Mouse (Mus musculus) forebrain, embryonic 15.5 days (tissue): ENCODE data around the gene Emsy. TPM values are rescaled to one million over a fixed set of nuclear protein-coding genes. Genes with fewer than 3 reads are reported as not detected.
A peak's percentile ranks its signal among the peaks of the same experiment; 100 is the strongest.

Source experiments
- ATAC-seq: fragments of 200-750 bp; cut with Nextera tagmentation; replicated peaks from 2 replicates; pipeline ENCODE4 v1.8.0; 2017; ENCODE audit warnings: mild to moderate bottlenecking, moderate TSS enrichment, moderate library complexity
- H3K27ac ChIP-seq: fragments of 300-500 bp; sonication (generic); replicated peaks from 2 replicates; pipeline ENCODE4 v1.5.1; 2015; ENCODE audit warnings: mild to moderate bottlenecking, inconsistent platforms
- H3K27me3 ChIP-seq: fragments of 300-500 bp; sonication (generic); 2 replicates; pipeline ENCODE4 v1.6.1; 2015; ENCODE audit warnings: inconsistent platforms
- H3K36me3 ChIP-seq: fragments of 300-500 bp; sonication (generic); 2 replicates; pipeline ENCODE4 v1.6.1; 2015; ENCODE audit warnings: mild to moderate bottlenecking, inconsistent platforms
- H3K4me1 ChIP-seq: fragments of 300-500 bp; sonication (generic); 2 replicates; pipeline ENCODE4 v1.6.1; 2015; ENCODE audit warnings: inconsistent platforms
- H3K4me2 ChIP-seq: fragments of 300-500 bp; sonication (generic); replicated peaks from 2 replicates; pipeline ENCODE4 v1.6.1; 2015; ENCODE audit warnings: mild to moderate bottlenecking, inconsistent platforms
- H3K4me3 ChIP-seq: fragments of 300-500 bp; sonication (generic); 2 replicates; pipeline ENCODE4 v1.5.1; 2015; ENCODE audit warnings: mild to moderate bottlenecking, inconsistent platforms
- H3K9ac ChIP-seq: fragments of 300-500 bp; sonication (generic); replicated peaks from 2 replicates; pipeline ENCODE4 v1.6.1; 2015; ENCODE audit warnings: mild to moderate bottlenecking, inconsistent platforms
- H3K9me3 ChIP-seq: fragments of 300-500 bp; sonication (generic); 2 replicates; pipeline ENCODE4 v1.6.1; 2016; ENCODE audit warnings: inconsistent platforms
- WGBS: fragments of 180-500 bp; shearing (Covaris S2); methylation state at CpG from one replicate; pipeline ENCODE4 v1.1.7; 2015; ENCODE audit warnings: mixed read lengths; 5-methylcytosine and 5-hydroxymethylcytosine counted together
- polyA plus RNA-seq: library from polyadenylated mRNA; unstranded; fragments of >200 nt; fragmentation: Nextera tagmentation; extraction: Ambion mirVana; gene quantifications from 2 replicates; pipeline ENCODE4 v1.2.1, GENCODE M21; 2015

Gene Emsy
- 35.3 and 40.2 TPM in 2 replicates for polyA plus RNA-seq

GRCm38 (mm10) chr7:98656531-98657221, at the start of gene Emsy:
Gene Emsy, minus strand, starts transcription at chr7:98656783.
- Histone ChIP-seq H3K27me3 (no peaks in the 10 kb centered on the region), H3K4me1 (peaks cover 42% of the 10 kb centered on the region), H3K27ac (peak within 1 kb of the TSS; percentile 97), H3K9me3 (no peaks in the 10 kb centered on the region), H3K9ac (peak within 1 kb of the TSS; percentile 82), H3K4me2 (peak within 1 kb of the TSS; percentile 71), H3K36me3 (peaks cover 17% of the 10 kb centered on the region), H3K4me3 (peak within 1 kb of the TSS; percentile 85)
- ATAC-seq, result peak; percentile 98
- under 1% methylated on average over 42 of the region's 42 CpGs for WGBS

GRCm38 (mm10) chr7:98704276-98704675, 47.7 kb upstream of the Emsy start:
- WGBS, result 57% methylated on average over 5 of the region's 5 CpGs
- H3K4me2 ChIP-seq, result peak overlapping the region; percentile 46
- no peak for ATAC-seq

GRCm38 (mm10) chr7:98703365-98703881, 46.8 kb upstream of the Emsy start:
- ATAC-seq, result peak; percentile 49

More at GRCm38 (mm10) chr7:98704276-98704675, 47.7 kb upstream of the Emsy start:
- Histone ChIP-seq H3K9me3 (no peaks in the 10 kb centered on the region), H3K27ac (no peak overlapping the region), H3K4me1 (peaks cover 26% of the 10 kb centered on the region), H3K9ac (peak overlapping the region; percentile 87; the same call in 1 of the 2 replicates), H3K27me3 (no peaks in the 10 kb centered on the region), H3K36me3 (no peaks in the 10 kb centered on the region), H3K4me3 (peak overlapping the region; percentile 89)

DNA sequence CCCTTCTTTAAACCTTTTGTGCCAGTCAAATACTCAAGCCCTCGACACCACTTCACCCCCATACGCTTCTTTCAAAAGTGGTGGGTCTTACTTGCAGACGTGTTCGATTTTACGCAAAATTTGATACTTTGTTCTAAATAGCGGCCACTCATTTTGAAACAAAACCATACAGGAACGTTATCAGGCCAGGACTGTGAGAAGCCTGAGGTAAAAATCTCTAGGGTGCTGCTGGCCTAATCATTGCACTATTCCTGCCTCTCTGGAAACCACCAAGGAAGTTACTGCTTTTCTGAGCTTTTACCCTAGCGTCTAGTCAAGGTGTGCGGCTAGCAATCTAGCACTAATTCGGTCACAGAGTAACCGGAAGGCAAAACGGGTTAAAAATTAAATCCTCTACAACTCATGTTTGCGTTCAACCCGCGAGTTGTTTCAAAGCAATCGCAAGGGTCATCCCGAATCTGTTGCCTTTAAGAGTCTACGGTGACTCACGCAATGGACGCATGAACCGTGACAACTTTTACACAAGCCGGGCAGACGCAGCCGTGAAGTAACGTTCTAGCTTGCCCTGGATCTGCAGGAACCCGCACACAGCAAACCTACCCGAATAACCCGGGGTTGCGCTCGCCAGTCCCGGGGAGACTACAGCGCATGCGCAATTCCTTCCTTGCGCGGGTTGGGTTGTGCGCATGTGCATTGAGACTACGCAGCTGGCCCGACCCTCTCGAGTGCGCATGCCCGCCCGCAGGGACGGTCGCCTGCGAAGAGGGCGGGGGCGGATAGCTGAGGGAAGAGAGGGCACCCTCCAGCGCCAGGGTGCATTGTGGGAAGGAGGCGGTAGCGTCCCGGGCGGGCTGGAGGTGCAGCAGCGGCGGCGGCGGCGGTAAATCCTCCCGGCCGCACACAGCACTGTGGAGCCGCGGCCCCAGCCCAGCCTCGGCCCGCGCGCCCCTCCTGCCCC, 46.0 kb upstream of the Emsy start, which contains the start of gene Thap12:
TSS of gene Thap12 (plus strand) at position 821 of the 958 bp plus-strand sequence.
- Histone ChIP-seq H3K9me3 (no peaks in the 10 kb centered on the region), H3K4me1 (peaks cover 26% of the 10 kb centered on the region), H3K27ac (peak within 1 kb of the TSS; percentile 79), H3K9ac (peak within 1 kb of the TSS; percentile 87), H3K4me3 (peak within 1 kb of the TSS; percentile 89), H3K36me3 (no peaks in the 10 kb centered on the region), H3K4me2 (peak within 1 kb of the TSS; percentile 60), H3K27me3 (no peaks in the 10 kb centered on the region)
- ATAC-seq, result peak; percentile 99
- WGBS, result 1% methylated on average over 61 of the region's 65 CpGs

More at GRCm38 (mm10) chr7:98703365-98703881, 46.8 kb upstream of the Emsy start:
- Histone ChIP-seq H3K27ac (peak overlapping the region; percentile 78), H3K4me2 (peak overlapping the region; percentile 46), H3K4me1 (peaks cover 26% of the 10 kb centered on the region), H3K27me3 (no peaks in the 10 kb centered on the region), H3K9me3 (no peaks in the 10 kb centered on the region), H3K36me3 (no peaks in the 10 kb centered on the region), H3K4me3 (peak overlapping the region; percentile 89), H3K9ac (peak overlapping the region; percentile 87)
- WGBS, result under 1% methylated on average over 33 of the region's 38 CpGs

- Histone ChIP-seq H3K27ac (no peak overlapping the region), H3K4me3 (peak overlapping the region; percentile 89), H3K4me1 (peaks cover 26% of the 10 kb centered on the region), H3K9me3 (no peaks in the 10 kb centered on the region), H3K27me3 (no peaks in the 10 kb centered on the region), H3K36me3 (no peaks in the 10 kb centered on the region), H3K4me2 (peak overlapping the region; percentile 60), H3K9ac (peak overlapping the region; percentile 59; the same call in 1 of the 2 replicates)
- WGBS, result 55% methylated on average over 7 of the region's 7 CpGs
- ATAC-seq, result no peak
Measured at GRCm38 (mm10) chr7:98701771-98702170, 45.2 kb upstream of the Emsy start.

GRCm38 (mm10) chr7:98698590-98698989, 42.0 kb upstream of the Emsy start:
- 93% methylated on average over 4 of the region's 4 CpGs for WGBS
- Histone ChIP-seq H3K27me3 (no peaks in the 10 kb centered on the region), H3K4me1 (peaks cover 8% of the 10 kb centered on the region), H3K9ac (no peak overlapping the region), H3K9me3 (no peaks in the 10 kb centered on the region), H3K4me3 (no peak overlapping the region), H3K27ac (no peak overlapping the region), H3K4me2 (no peak overlapping the region), H3K36me3 (no peaks in the 10 kb centered on the region)
- ATAC-seq, result no peak

GRCm38 (mm10) chr7:98698041-98698440, 41.5 kb upstream of the Emsy start:
- no peak overlapping the region for H3K27ac ChIP-seq
- no peak for ATAC-seq
- no peak overlapping the region for H3K4me3 ChIP-seq
- no peaks in the 10 kb centered on the region for H3K27me3 ChIP-seq
- 64% methylated on average over 5 of the region's 5 CpGs for WGBS
- H3K9ac ChIP-seq, result no peak overlapping the region
- no peak overlapping the region for H3K4me2 ChIP-seq
- peaks cover 10% of the 10 kb centered on the region for H3K4me1 ChIP-seq
- H3K36me3 ChIP-seq, result no peaks in the 10 kb centered on the region
- no peaks in the 10 kb centered on the region for H3K9me3 ChIP-seq

DNA sequence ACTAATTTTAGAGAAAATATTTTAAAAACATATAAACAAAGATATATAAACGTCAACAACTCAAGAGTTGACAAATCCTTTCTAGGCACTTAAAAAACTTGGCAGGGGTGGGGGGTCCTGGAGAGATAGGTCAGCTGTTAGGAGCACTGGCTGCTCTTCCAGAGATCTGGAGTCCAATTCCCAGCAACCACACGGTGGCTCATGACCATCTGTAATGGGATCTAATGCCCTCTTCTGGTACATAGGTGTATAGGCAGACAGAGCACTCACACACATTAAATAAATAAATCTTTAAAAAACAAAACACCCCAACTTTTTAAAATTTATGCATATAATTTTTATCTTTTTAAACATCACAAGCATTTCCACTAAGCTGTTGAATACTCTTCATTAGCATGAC, 40.9 kb upstream of the Emsy start:
- ATAC-seq, result no peak
- H3K4me3 ChIP-seq, result no peak overlapping the region
- no peaks in the 10 kb centered on the region for H3K27me3 ChIP-seq
- no peak overlapping the region for H3K27ac ChIP-seq
- WGBS, result 6% methylated on average over 2 of the region's 2 CpGs
- no peaks in the 10 kb centered on the region for H3K36me3 ChIP-seq
- H3K9ac ChIP-seq, result no peak overlapping the region
- H3K4me1 ChIP-seq, result peaks cover 12% of the 10 kb centered on the region
- no peaks in the 10 kb centered on the region for H3K9me3 ChIP-seq
- no peak overlapping the region for H3K4me2 ChIP-seq

DNA sequence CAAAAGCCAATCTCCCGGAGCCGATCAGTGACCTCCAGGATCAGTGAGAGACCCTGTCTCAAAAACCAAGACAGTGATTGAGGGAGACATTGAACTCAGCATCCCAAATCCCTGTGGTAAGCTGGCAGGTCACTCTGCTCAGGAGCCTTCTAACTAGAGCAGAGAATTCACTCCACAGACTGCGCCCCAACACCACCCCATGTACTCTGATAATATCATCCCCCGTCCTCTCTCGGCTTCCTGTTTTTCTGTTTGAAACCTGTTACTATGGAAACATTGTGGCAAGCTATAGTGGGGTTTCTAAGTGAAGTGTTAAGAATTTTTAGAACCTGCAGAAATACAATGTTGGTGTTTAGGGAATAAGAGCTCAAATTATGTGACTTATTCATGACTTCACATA, 37.5 kb upstream of the Emsy start:
- no peak overlapping the region for H3K27ac ChIP-seq
- 77% methylated on average over 5 of the region's 5 CpGs for WGBS
- H3K36me3 ChIP-seq, result no peaks in the 10 kb centered on the region
- peaks cover 5% of the 10 kb centered on the region for H3K4me1 ChIP-seq
- H3K9ac ChIP-seq, result no peak overlapping the region
- ATAC-seq, result no peak
- no peak overlapping the region for H3K4me2 ChIP-seq
- H3K27me3 ChIP-seq, result no peaks in the 10 kb centered on the region
- H3K9me3 ChIP-seq, result no peaks in the 10 kb centered on the region
- H3K4me3 ChIP-seq, result no peak overlapping the region

DNA sequence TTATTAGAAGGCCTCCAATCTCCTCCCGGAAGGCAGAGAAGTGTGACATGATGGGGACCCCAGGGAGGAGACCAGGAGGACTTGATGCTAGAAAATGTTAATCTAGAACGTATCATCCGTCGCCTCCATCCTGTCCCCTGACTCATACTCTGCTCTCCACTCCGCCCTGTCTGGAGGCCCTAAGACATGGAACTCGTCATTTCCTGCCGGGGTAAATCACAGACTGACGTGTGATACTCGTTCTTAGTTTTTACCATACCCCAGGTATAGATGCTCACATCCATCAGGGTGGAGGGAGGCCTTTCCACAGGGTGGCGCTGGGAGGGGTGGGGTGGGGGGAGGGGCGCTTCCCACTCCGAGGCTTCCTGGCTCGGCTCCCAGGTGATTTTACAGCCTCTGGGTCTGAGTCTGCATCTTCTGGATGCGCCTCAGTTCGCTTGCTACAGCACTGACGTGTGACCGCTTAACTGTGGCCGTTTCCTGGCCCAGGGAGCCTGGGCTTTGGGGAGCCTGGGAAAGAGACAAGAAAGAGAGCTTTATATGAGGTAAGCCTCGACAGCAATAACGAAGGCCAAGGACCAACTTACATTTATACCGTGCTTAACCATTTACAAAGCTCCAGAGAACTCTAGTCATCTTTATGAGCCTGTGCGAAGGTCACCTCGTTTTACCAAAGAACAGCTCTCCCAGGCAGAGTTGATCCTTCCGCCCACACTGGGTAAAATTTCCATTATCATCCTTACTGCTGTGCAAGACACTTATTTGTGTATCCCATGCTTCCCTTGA, 36.4 kb upstream of the Emsy start:
- Histone ChIP-seq H3K9me3 (no peaks in the 10 kb centered on the region), H3K9ac (no peak overlapping the region), H3K27ac (no peak overlapping the region), H3K4me3 (no peak overlapping the region), H3K4me1 (peaks cover 5% of the 10 kb centered on the region), H3K4me2 (no peak overlapping the region), H3K27me3 (no peaks in the 10 kb centered on the region), H3K36me3 (no peaks in the 10 kb centered on the region)
- ATAC-seq, result no peak
- WGBS, result 45% methylated on average over 24 of the region's 24 CpGs

GRCm38 (mm10) chr7:98690831-98691230, 34.2 kb upstream of the Emsy start:
- 16% methylated on average over 3 of the region's 3 CpGs for WGBS
- Histone ChIP-seq H3K9ac (no peak overlapping the region), H3K9me3 (no peaks in the 10 kb centered on the region), H3K4me2 (no peak overlapping the region), H3K27me3 (no peaks in the 10 kb centered on the region), H3K27ac (no peak overlapping the region), H3K4me1 (peaks cover 6% of the 10 kb centered on the region), H3K4me3 (no peak overlapping the region), H3K36me3 (no peaks in the 10 kb centered on the region)
- no peak for ATAC-seq
